Mouse (Mus musculus): Measurements from ENCODE around the gene Pigyl.
"Not testable (repeated sequence)": the region's sequence is repeated elsewhere in the genome, so short reads cannot be mapped to it uniquely, and the experiment has no call there.

- TF ChIP-seq CTCF (IDR thresholded peaks at IDR 0.05; ENCODE audit: low read depth, low read length); GATA1 (IDR thresholded peaks at IDR 0.05; ENCODE audit: borderline replicate concordance, low read length); TAL1 (conservative IDR thresholded peaks at IDR 0.05; ENCODE audit: low read depth, low read length); POLR2AphosphoS5 (IDR thresholded peaks at IDR 0.05; ENCODE audit: insufficient replicate concordance, low read depth, low read length): not testable (repeated sequence)
Observed at GRCm38 (mm10) chr9:22150249-22150693, 6.4 kb upstream of the Pigyl start.

Measured in G1E (cell line).